Mouse (Mus musculus) liver, postnatal 0 days (tissue): ENCODE results near the gene Zeb2.

Source experiments
- CTCF ChIP-seq: sonication (generic); IDR thresholded peaks from 2 replicates; pipeline ENCODE4 v1.5.1; 2016; ENCODE audit warnings: antibody characterized with exemption, low read depth
- EP300 ChIP-seq: IDR thresholded peaks from 2 replicates; pipeline ENCODE4 v1.6.1; 2016; ENCODE audit warnings: antibody characterized with exemption, low read depth, mild to moderate bottlenecking

- TF ChIP-seq CTCF: no peak
- TF ChIP-seq EP300: no peak
Observed at GRCm38 (mm10) chr2:44944689-44945088, 172.5 kb downstream of the Zeb2 start.
